Mouse (Mus musculus): Measurements from ENCODE around the gene Snx11. TPM values are rescaled to one million over a fixed set of nuclear protein-coding genes. Genes with fewer than 3 reads are reported as not detected.

Snx11 gene
- total and polyA plus RNA-seq, 3 experiments = 33.7 to 43.1 TPM; not detected in 1

GRCm38 (mm10) chr11:96771274-96771975 lies 5.9 kb downstream of the Snx11 start:
- no peaks in the 10 kb centered on the region; a peak in 1 of 4 replicates for H3K4me1 ChIP-seq (ENCODE audit: control insufficient read depth in 1 of 2, insufficient read depth in 2 of 2, low read length in 2 of 2)
- no peak overlapping the region for H3K4me3 ChIP-seq (ENCODE audit: control insufficient read depth in 1 of 2, insufficient read depth in 1 of 2, low read depth in 2 of 2, low read length in 2 of 2)
- no peak for DNase-seq (ENCODE audit: low read depth, low spot score)
- TF ChIP-seq ZC3H11A (IDR thresholded peaks at IDR 0.05; ENCODE audit: low read depth, low read length) (no peak), ZKSCAN1 (IDR thresholded peaks at IDR 0.05; ENCODE audit: low read depth, low read length) (peak; percentile 78; the same call in 1 of the 2 replicates)
- no peaks in the 10 kb centered on the region for H3K9me3 ChIP-seq (replicated peaks; ENCODE audit: insufficient read depth, low read length)
- no peak overlapping the region for H3K9ac ChIP-seq (ENCODE audit: control insufficient read depth, low read depth, low read length, poor library complexity, severe bottlenecking)
- no peaks in the 10 kb centered on the region for H3K27me3 ChIP-seq (ENCODE audit: control insufficient read depth in 1 of 2, insufficient read depth in 2 of 2, low read length in 2 of 2)
- H3K79me2 ChIP-seq (ENCODE audit: control insufficient read depth, insufficient read depth, low read length, poor library complexity) = no peaks in the 10 kb centered on the region; the same call in 1 of the 2 replicates
- H3K36me3 ChIP-seq (ENCODE audit: control insufficient read depth in 1 of 2, insufficient read depth in 2 of 2, low read length in 2 of 2) = peaks cover 0 to 5% of the 10 kb centered on the region in 2 experiments; a peak in 2 of 4 replicates
- no peak overlapping the region for H3K27ac ChIP-seq (ENCODE audit: control insufficient read depth, low read depth, low read length)

GRCm38 (mm10) chr11:96768240-96768639 lies 9.1 kb downstream of the Snx11 start:
- no peak overlapping the region for H3K27ac ChIP-seq (ENCODE audit: control insufficient read depth, low read depth, low read length)
- TF ChIP-seq ETS1 (IDR thresholded peaks at IDR 0.05; ENCODE audit: low read depth, low read length) (no peak), ZMIZ1 (IDR thresholded peaks at IDR 0.05; ENCODE audit: low read depth, low read length) (no peak), KAT2A (conservative IDR thresholded peaks at IDR 0.05; ENCODE audit: low read depth, low read length) (no peak), RCOR1 (IDR thresholded peaks at IDR 0.05; ENCODE audit: low read depth, low read length) (no peak), GABPA (IDR thresholded peaks at IDR 0.05; ENCODE audit: low read depth, low read length) (no peak), USF1 (IDR thresholded peaks at IDR 0.05; ENCODE audit: low read depth, low read length) (no peak), UBTF (IDR thresholded peaks at IDR 0.05; ENCODE audit: borderline replicate concordance, insufficient read depth, low read depth, low read length) (no peak), ZNF384 (IDR thresholded peaks at IDR 0.05; ENCODE audit: low read depth, low read length) (no peak), CHD1 (IDR thresholded peaks at IDR 0.05; ENCODE audit: low read depth, low read length) (no peak), RAD21 (IDR thresholded peaks at IDR 0.05; ENCODE audit: low read depth, low read length) (no peak), MYC (IDR thresholded peaks at IDR 0.05; ENCODE audit: low read depth, low read length) (no peak), MAFK (IDR thresholded peaks at IDR 0.05; ENCODE audit: borderline replicate concordance, low read depth, low read length) (no peak), ZC3H11A (IDR thresholded peaks at IDR 0.05; ENCODE audit: low read depth, low read length) (no peak), MAZ (IDR thresholded peaks at IDR 0.05; ENCODE audit: low read depth, low read length) (no peak), CTCF (IDR thresholded peaks at IDR 0.05 in 2 of 3, conservative IDR thresholded peaks at IDR 0.05 in 1 of 3; ENCODE audit: control insufficient read depth in 1 of 3, insufficient read depth in 1 of 3, low read depth in 2 of 3, low read length in 3 of 3, poor library complexity in 1 of 3, severe bottlenecking in 1 of 3) (no peak), ELF1 (IDR thresholded peaks at IDR 0.05; ENCODE audit: low read depth, low read length) (no peak), CHD2 (IDR thresholded peaks at IDR 0.05; ENCODE audit: low read length) (no peak), HCFC1 (IDR thresholded peaks at IDR 0.05; ENCODE audit: low read depth, low read length) (no peak), USF2 (IDR thresholded peaks at IDR 0.05; ENCODE audit: borderline replicate concordance in 1 of 2, insufficient read depth in 1 of 2, low read depth in 1 of 2, low read length in 2 of 2) (no peak), TCF12 (IDR thresholded peaks at IDR 0.05; ENCODE audit: low read depth, low read length) (no peak)
- no peak overlapping the region for H3K4me3 ChIP-seq (ENCODE audit: control insufficient read depth in 1 of 2, insufficient read depth in 1 of 2, low read depth in 2 of 2, low read length in 2 of 2)

More at GRCm38 (mm10) chr11:96768240-96768639, 9.1 kb downstream of the Snx11 start:
- Histone ChIP-seq H3K9me3 (replicated peaks; ENCODE audit: insufficient read depth, low read length) (no peaks in the 10 kb centered on the region), H3K36me3 (ENCODE audit: control insufficient read depth in 1 of 2, insufficient read depth in 2 of 2, low read length in 2 of 2) (peaks cover 3% of the 10 kb centered on the region in 2 experiments; a peak in 3 of 4 replicates), H3K9ac (ENCODE audit: control insufficient read depth, low read depth, low read length, poor library complexity, severe bottlenecking) (no peak overlapping the region), H3K79me2 (ENCODE audit: control insufficient read depth, insufficient read depth, low read length, poor library complexity) (no peaks in the 10 kb centered on the region), H3K4me1 (ENCODE audit: control insufficient read depth in 1 of 2, insufficient read depth in 2 of 2, low read length in 2 of 2) (peaks cover 0 to 15% of the 10 kb centered on the region in 2 experiments; a peak in 2 of 4 replicates), H3K27me3 (ENCODE audit: control insufficient read depth in 1 of 2, insufficient read depth in 2 of 2, low read length in 2 of 2) (no peaks in the 10 kb centered on the region)
- no peak for DNase-seq (ENCODE audit: low read depth, low spot score)

Data from MEL (cell line).